Mouse (Mus musculus) lung, adult 2 months (tissue): ENCODE results near the gene Arhgap40. TPM values are rescaled to one million over a fixed set of nuclear protein-coding genes. Genes with fewer than 3 reads are reported as not detected.

Source experiments
- DNase-seq: peaks from one replicate; pipeline ENCODE4 v3.0.0; 2022
- H3K4me1 ChIP-seq: fragments of 200-500 bp; 2 replicates; pipeline ENCODE4 v1.6.1; 2011; ENCODE audit warnings: low read length; ENCODE audit not compliant: control insufficient read depth, insufficient read depth
- H3K4me3 ChIP-seq: fragments of 200-500 bp; replicated peaks from 2 replicates; pipeline ENCODE3; 2011; ENCODE audit warnings: low read depth, mild to moderate bottlenecking, control low read depth, low read length; ENCODE audit errors: extremely low read depth
- CTCF ChIP-seq: fragments of 200-500 bp; IDR thresholded peaks from 2 replicates; pipeline ENCODE4 v1.5.1; 2011; ENCODE audit warnings: mild to moderate bottlenecking, low read length, control low read depth; ENCODE audit not compliant: insufficient read depth
- POLR2A ChIP-seq: fragments of 200-500 bp; IDR thresholded peaks from 2 replicates; pipeline ENCODE4 v1.6.1; 2011; ENCODE audit warnings: low read depth, mild to moderate bottlenecking, control low read depth, low read length, borderline replicate concordance; ENCODE audit errors: extremely low read depth
- whole genome bisulfite sequencing: fragments of 180-500 bp; shearing (Covaris S2); methylation state at CpG from one replicate; pipeline ENCODE4 v1.1.7; 2018; 5-methylcytosine and 5-hydroxymethylcytosine counted together
- polyA plus RNA-seq: library from polyadenylated mRNA; depleted of rRNA; stranded (reverse); fragments of >200 nt; gene quantifications from 2 replicates; pipeline ENCODE4 v1.2.3, GENCODE M21; 2012; rRNA removed

Gene Arhgap40
- 0.81 and 5.6 TPM in 2 replicates for polyA plus RNA-seq

- no peak within 1 kb of the TSS for H3K4me3 ChIP-seq
- no peak for DNase-seq
- H3K4me1 ChIP-seq: peaks cover 7% of the 10 kb centered on the region
- WGBS: 69% methylated on average over 10 of the region's 10 CpGs
- TF ChIP-seq POLR2A (no peak), CTCF (no peak)
Measured at GRCm38 (mm10) chr2:158512528-158512927, at the start of gene Arhgap40. Gene Arhgap40, plus strand, starts transcription at chr2:158512796.

DNA sequence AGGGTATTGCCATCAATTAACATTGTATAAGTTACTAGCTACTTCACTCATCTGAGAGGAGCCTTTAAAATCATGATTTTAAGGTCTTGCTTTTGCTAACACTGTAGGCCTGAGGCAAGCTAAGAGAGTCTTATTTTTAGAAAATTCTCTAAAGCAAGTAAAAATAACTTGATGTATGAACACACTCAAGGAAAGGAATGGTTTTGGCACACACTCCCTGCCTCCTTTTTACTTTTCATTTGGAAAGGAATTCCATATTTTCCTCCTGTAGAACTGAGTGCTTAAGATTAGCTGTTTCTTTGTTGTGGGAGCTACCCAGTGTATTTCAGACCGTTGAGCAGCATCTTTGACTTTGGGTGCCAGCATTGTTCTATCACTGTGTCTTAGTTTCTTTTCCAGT, 38.4 kb upstream of the Arhgap40 start:
- no peak for DNase-seq
- TF ChIP-seq CTCF: no peak
- TF ChIP-seq POLR2A: no peak
- 83% methylated on average over 1 of the region's 1 CpGs for WGBS
- Histone ChIP-seq H3K4me3 (no peak overlapping the region), H3K4me1 (no peaks in the 10 kb centered on the region)

- 68% methylated on average over 3 of the region's 3 CpGs for WGBS
- no peak overlapping the region for H3K4me3 ChIP-seq
- no peak for TF ChIP-seq POLR2A
- TF ChIP-seq CTCF: no peak
- DNase-seq: no peak
- H3K4me1 ChIP-seq: no peaks in the 10 kb centered on the region
Measured at GRCm38 (mm10) chr2:158477640-158478039, 35.0 kb upstream of the Arhgap40 start.

DNA sequence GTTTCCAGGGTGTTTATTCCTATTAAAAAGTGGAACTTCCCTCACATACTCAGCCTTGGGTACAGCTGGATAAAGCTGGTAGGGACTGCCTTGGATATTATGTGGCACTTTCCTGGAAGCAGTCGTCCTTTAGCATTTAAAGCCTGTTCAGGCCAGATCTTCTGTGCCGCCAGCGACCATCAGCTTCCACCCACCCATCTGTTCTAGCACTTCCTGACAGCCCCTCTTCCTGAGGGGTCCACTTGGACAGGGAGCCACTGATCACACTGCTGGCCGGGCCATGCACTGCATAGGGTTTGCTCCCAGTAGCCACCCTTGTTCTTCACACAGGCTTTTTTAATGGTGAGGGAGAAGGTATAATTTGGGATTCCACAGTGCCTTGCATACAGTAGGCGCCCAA, 14.1 kb upstream of the Arhgap40 start:
- no peak overlapping the region for H3K4me3 ChIP-seq
- DNase-seq: no peak
- H3K4me1 ChIP-seq: no peaks in the 10 kb centered on the region
- 90% methylated on average over 5 of the region's 5 CpGs for WGBS
- no peak for TF ChIP-seq POLR2A

GRCm38 (mm10) chr2:158501836-158502812, 10.5 kb upstream of the Arhgap40 start, which contains the start of gene Adig:
Gene Adig, plus strand, starts transcription at chr2:158502612.
- TF ChIP-seq CTCF: no peak
- TF ChIP-seq POLR2A: no peak
- Histone ChIP-seq H3K4me1 (no peaks in the 10 kb centered on the region), H3K4me3 (no peak within 1 kb of the TSS)
- DNase-seq: no peak
- WGBS: 58% methylated on average over 11 of the region's 11 CpGs

- Histone ChIP-seq H3K4me3 (no peak overlapping the region), H3K4me1 (no peaks in the 10 kb centered on the region)
- TF ChIP-seq POLR2A: no peak
- no peak for TF ChIP-seq CTCF
- no peak for DNase-seq
- WGBS: 72% methylated on average over 7 of the region's 7 CpGs
Measured at GRCm38 (mm10) chr2:158503226-158503625, 9.4 kb upstream of the Arhgap40 start.

- no peak overlapping the region for H3K4me3 ChIP-seq
- TF ChIP-seq CTCF: no peak
- TF ChIP-seq POLR2A: no peak
- H3K4me1 ChIP-seq: no peaks in the 10 kb centered on the region
- 60% methylated on average over 4 of the region's 4 CpGs for WGBS
- DNase-seq: no peak
Measured at GRCm38 (mm10) chr2:158503671-158504070, 8.9 kb upstream of the Arhgap40 start.

GRCm38 (mm10) chr2:158506475-158506874, 6.1 kb upstream of the Arhgap40 start:
- 66% methylated on average over 5 of the region's 5 CpGs for WGBS

DNA sequence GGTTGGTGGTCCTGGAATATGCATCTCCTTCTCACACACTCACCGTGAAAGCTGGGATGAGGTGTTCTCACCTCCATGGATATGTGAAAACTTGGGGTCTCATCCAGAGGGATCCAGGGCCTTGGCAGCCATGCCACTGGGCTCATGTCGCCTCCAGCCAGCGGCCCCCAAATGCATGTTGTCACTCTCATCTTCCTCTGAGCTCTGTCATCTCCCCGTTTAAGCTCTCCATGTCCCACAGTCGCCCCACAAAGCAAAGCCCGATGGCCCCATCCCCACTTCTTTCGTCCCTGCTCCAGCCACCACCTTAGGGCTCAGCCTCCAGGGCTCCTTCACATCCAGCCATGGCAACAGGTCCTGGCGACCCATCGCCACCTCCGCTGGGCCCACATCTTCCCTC, 5.5 kb upstream of the Arhgap40 start:
- no peak for DNase-seq
- Histone ChIP-seq H3K4me1 (no peaks in the 10 kb centered on the region; the same call in 1 of the 2 replicates), H3K4me3 (no peak overlapping the region)
- 92% methylated on average over 10 of the region's 10 CpGs for WGBS
- no peak for TF ChIP-seq CTCF
- no peak for TF ChIP-seq POLR2A

More at GRCm38 (mm10) chr2:158506475-158506874, 6.1 kb upstream of the Arhgap40 start:
- no peak for TF ChIP-seq POLR2A
- TF ChIP-seq CTCF: no peak
- DNase-seq: no peak
- no peak overlapping the region for H3K4me3 ChIP-seq
- no peaks in the 10 kb centered on the region; the same call in 1 of the 2 replicates for H3K4me1 ChIP-seq

DNA sequence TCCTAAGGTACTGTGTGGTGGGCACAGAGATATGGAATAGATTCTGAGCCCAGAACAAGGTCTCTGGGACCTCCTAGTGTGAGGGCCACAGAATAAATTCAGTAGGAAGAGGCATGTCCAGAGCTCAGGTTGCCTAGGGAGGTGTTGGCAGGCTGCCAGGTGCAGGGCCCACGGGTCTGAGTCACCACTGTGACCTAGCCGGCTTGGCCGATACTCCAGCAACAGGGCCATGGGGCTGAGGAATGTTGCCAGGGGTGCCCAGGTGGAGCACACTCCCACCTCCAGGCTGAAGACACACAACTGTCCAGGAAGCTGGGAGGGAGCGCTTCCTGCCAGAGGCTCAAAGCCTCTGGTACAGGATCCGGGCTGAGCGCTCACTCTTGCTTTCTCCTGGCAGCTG, 1.9 kb upstream of the Arhgap40 start:
- Histone ChIP-seq H3K4me1 (peaks cover 3% of the 10 kb centered on the region), H3K4me3 (no peak overlapping the region)
- TF ChIP-seq POLR2A: no peak
- TF ChIP-seq CTCF: no peak
- DNase-seq: peak; percentile 66
- WGBS: 38% methylated on average over 6 of the region's 6 CpGs
